Mouse (Mus musculus): ENCODE data around the gene Srrm2. TPM values are rescaled to one million over a fixed set of nuclear protein-coding genes. Genes with fewer than 3 reads are reported as not detected.

Gene Srrm2
- 489 and 525 TPM in 2 replicates for polyA plus RNA-seq (2015; fragmentation: Nextera tagmentation; extraction: Ambion mirVana)

DNA sequence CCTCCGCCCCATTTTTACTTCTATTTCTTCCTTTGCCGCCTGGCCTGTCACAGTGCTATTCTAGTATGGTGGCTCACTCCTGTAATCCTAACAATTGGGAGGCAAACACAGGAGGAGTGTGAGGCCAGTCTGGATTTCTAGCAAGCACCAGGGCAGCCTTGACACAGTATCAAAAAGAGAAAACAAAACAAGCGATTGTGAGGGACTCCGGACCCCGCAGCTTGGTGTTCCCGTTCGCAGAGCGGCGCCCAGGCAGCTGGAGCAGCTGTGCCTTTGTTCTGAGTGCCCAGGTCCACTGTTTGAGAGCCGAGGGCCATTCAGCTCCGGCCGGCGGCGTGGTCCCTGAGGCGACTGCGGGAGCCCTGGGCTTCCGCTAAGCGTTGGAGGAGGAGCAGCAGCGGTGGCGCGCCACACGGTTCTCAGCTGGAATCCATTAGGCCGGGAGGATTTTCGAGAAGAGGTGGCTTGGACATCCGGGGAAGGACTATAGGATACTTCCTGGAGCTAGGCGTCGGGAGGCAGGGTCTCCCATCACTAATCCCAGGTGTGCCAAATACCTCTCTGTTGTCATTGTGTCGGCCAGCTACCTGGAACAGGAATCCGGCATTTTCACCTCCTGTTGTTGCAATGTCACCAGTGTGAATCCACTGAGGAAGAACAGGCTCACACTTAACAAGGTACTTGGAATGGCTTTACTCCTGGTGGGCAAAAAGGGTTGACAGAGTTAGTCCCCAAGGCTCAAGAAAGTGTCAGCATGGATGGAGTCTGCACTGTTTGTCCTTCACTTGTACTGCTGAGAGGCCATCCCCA is at the start of gene Srrm2:
TSS of gene Srrm2 (plus strand) at position 264 of the 810 bp plus-strand sequence.
- Histone ChIP-seq H3K27ac (replicated peaks) (peak within 1 kb of the TSS; percentile 86), H3K9ac (peak within 1 kb of the TSS; percentile 74), H3K9me3 (replicated peaks) (no peaks in the 10 kb centered on the region), H3K27me3 (no peaks in the 10 kb centered on the region), H3K4me1 (peaks cover 22% of the 10 kb centered on the region), H3K36me3 (no peaks in the 10 kb centered on the region), H3K4me2 (replicated peaks) (peak within 1 kb of the TSS; percentile 76), H3K4me3 (replicated peaks) (peak within 1 kb of the TSS; percentile 55)
- ATAC-seq (ENCODE audit: insufficient number of reproducible peaks, low FRiP score, low TSS enrichment, low read depth) = peak; percentile 58
- WGBS = 2% methylated on average over 29 of the region's 29 CpGs

DNA sequence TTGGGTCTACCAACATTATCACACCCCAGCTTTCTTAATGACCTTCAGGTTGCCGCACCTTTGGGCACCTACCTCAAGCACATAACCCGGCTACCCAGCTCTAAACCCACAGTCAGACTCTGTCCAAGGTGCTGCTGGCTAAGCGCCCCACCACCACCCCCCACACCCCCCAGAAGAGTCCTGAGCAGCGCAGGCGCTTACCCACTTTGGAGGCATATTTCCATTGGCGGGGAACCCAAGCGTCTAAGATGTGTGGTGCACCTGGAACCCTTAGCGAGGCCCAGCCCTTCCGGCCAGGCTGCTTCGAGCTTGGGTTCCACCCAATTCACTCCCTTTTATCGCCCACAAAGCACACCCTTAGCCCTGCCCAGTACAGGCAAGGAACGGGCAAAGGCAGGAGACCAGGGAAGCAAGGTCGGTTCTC is 49.7 kb upstream of the Srrm2 start, which contains the start of gene Paqr4:
TSS of gene Paqr4 (minus strand) at position 270 of the 424 bp plus-strand sequence.
- Histone ChIP-seq H3K36me3 (peaks cover 6% of the 10 kb centered on the region; the same call in 1 of the 2 replicates), H3K4me1 (peaks cover 59% of the 10 kb centered on the region), H3K9ac (peak within 1 kb of the TSS; percentile 39), H3K9me3 (replicated peaks) (no peaks in the 10 kb centered on the region), H3K27ac (replicated peaks) (peak within 1 kb of the TSS; percentile 55; the same call in 1 of the 2 replicates), H3K27me3 (peaks cover 54% of the 10 kb centered on the region), H3K4me2 (replicated peaks) (peak within 1 kb of the TSS; percentile 98), H3K4me3 (replicated peaks) (peak within 1 kb of the TSS; percentile 60)
- 5% methylated on average over 13 of the region's 13 CpGs for WGBS
- peak; percentile 25 for ATAC-seq (ENCODE audit: insufficient number of reproducible peaks, low FRiP score, low TSS enrichment, low read depth)

DNA sequence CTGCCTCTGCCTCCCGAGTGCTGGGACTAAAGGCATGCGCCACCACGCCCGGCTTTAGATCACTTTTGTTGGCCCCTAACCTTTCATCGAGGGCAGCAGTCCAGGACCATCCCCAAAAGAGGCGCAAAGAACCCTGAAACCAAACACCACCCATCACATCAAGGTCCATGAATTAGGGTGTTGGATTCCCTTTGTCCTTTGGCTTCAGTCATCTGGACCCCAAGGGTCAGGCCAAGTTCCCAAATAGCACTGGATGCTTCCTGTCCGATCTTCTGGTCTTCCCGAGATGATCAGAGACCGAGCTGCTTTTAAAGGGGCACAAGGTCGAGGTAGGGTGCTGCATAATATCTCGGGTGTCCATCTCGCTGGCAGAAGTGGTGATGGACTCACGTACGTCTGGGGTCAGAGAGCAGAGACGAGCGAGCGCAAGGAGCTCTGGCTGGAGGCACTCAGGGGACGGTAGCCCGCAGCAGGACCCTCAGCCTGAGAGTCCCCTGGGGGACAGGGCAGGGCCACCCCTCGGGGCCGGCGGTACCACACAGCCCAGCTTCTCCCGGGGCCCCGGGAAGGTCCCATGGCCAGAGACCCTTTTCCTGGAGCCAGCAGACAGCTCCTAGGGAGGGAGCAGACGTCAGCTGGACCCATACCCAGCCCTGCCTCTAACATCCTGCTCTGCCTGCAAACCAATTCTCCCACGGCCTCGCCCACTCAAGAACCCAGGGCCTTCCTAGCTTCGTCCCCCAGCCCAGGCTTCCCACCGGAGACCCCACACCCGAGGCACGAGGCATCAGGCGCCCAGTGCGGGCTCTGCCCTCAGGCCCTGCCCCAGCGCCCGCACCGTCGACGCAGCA is 48.7 kb upstream of the Srrm2 start:
- peaks cover 69% of the 10 kb centered on the region for H3K4me1 ChIP-seq
- H3K4me2 ChIP-seq (replicated peaks) = peak overlapping the region; percentile 50
- no peaks in the 10 kb centered on the region for H3K9me3 ChIP-seq (replicated peaks)
- peak overlapping the region; percentile 42 for H3K4me3 ChIP-seq (replicated peaks)
- 44% methylated on average over 38 of the region's 38 CpGs for WGBS
- no peak overlapping the region for H3K27ac ChIP-seq (replicated peaks)
- H3K27me3 ChIP-seq = peaks cover 64% of the 10 kb centered on the region
- H3K36me3 ChIP-seq = peaks cover 4% of the 10 kb centered on the region; the same call in 1 of the 2 replicates
- no peak overlapping the region; the same call in 1 of the 2 replicates for H3K9ac ChIP-seq
- ATAC-seq (ENCODE audit: insufficient number of reproducible peaks, low FRiP score, low TSS enrichment, low read depth) = no peak

DNA sequence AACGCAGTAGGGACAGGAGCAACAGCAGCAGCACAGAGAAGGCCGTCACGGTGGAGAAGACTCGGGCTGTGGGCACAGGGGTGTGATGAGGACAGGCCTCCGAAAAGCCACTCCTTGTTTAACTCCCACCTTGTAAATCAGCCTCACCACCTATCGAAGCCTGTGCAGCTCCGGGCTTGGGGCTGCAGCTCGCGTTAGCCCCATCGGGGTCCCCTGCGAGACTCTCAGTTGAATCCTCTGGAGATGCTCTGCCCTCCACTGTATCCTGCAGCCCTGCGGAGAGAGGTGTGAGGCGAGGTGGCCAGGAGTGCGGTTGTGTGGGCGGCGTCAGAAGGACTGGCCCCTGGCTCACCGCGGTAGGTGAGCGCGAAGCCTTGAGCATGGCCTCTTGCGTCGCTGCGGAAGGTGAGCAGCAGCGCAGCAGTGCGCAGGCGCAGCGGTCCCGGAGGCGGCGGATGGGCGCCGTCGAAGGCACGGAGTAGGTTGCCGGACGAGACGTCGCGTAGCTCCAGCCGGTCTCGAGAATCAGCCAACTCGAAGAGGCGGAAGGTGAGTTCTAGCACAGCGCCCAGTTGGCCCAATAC is 48.0 kb upstream of the Srrm2 start:
- no peak overlapping the region; the same call in 1 of the 2 replicates for H3K9ac ChIP-seq
- peak overlapping the region; percentile 50 for H3K4me2 ChIP-seq (replicated peaks)
- no peaks in the 10 kb centered on the region for H3K9me3 ChIP-seq (replicated peaks)
- peak overlapping the region; percentile 42 for H3K4me3 ChIP-seq (replicated peaks)
- WGBS = 10% methylated on average over 44 of the region's 44 CpGs
- peaks cover 69% of the 10 kb centered on the region for H3K27me3 ChIP-seq
- peaks cover 69% of the 10 kb centered on the region for H3K4me1 ChIP-seq
- no peaks in the 10 kb centered on the region for H3K36me3 ChIP-seq
- no peak for ATAC-seq (ENCODE audit: insufficient number of reproducible peaks, low FRiP score, low TSS enrichment, low read depth)
- H3K27ac ChIP-seq (replicated peaks) = no peak overlapping the region

DNA sequence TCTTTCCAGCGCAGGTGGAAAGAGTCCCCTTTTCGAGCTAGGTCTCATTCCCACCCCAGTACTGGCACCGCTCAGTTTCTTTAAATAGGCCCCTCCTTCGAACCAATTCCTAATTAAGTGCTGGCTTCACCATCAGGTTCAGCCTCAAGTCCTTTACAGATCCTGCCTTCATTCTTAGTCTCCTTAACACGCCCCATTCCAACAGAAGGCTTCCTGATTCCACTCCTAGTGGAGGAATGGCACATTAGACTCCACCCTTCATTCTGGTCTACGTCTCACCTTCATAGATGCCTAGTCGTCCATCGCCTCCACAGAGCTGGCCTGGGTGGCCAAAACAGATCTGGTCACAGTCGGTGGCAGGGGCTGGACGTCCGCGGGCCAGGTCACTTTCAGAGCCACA is 47.4 kb upstream of the Srrm2 start:
- no peak overlapping the region for H3K9ac ChIP-seq
- no peak overlapping the region for H3K27ac ChIP-seq (replicated peaks)
- peak overlapping the region; percentile 50 for H3K4me2 ChIP-seq (replicated peaks)
- 56% methylated on average over 12 of the region's 12 CpGs for WGBS
- H3K9me3 ChIP-seq (replicated peaks) = no peaks in the 10 kb centered on the region
- H3K4me1 ChIP-seq = peaks cover 68% of the 10 kb centered on the region
- ATAC-seq (ENCODE audit: insufficient number of reproducible peaks, low FRiP score, low TSS enrichment, low read depth) = no peak
- H3K27me3 ChIP-seq = peaks cover 74% of the 10 kb centered on the region
- H3K36me3 ChIP-seq = no peaks in the 10 kb centered on the region
- peak overlapping the region; percentile 42 for H3K4me3 ChIP-seq (replicated peaks)

DNA sequence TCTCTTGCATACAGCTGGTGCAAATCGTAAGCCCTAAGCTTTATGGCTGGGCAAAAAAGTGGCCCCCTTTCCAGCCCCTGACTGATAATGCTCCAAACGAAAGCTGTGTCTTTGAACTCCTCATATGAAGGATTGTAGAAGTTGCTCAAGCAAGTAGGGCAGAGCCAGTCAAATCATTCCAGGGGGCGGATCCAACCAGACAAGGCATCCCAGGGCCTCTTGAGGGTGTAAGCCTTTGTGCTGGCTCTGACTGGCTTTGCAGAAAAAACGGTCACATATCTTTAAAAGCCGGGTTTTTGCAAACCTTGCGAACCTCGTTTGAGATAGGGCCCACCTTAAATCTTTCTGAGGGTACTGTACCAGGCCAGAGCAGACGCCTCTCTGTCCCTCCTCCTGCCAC is 46.3 kb upstream of the Srrm2 start:
- peak overlapping the region; percentile 42 for H3K4me3 ChIP-seq (replicated peaks)

DNA sequence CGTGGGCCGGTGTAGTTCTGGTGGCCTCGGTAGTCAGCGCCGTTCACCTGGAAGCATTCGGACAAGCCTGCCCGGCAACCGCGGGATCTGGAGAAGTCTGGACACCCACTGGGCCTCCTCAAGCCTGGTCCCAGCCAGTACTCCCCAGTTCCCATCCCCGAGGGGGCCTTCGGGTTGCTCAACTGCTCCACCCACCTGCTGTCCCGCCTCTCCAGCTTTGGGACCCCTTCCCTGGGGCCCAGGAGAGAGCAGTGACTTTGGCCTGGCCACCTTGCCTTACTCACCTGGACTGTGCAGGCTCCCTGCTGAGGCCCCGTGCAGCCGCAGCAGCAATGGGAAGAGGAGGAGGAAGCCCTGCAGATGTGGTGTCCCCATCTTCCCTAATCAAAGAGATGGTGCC is 45.7 kb upstream of the Srrm2 start:
- Histone ChIP-seq H3K9me3 (replicated peaks) (no peaks in the 10 kb centered on the region), H3K36me3 (no peaks in the 10 kb centered on the region), H3K27ac (replicated peaks) (no peak overlapping the region), H3K9ac (no peak overlapping the region), H3K27me3 (peaks cover 73% of the 10 kb centered on the region), H3K4me2 (replicated peaks) (peak overlapping the region; percentile 62), H3K4me1 (peaks cover 54% of the 10 kb centered on the region), H3K4me3 (replicated peaks) (peak overlapping the region; percentile 42)
- ATAC-seq (ENCODE audit: insufficient number of reproducible peaks, low FRiP score, low TSS enrichment, low read depth) = no peak
- 3% methylated on average over 14 of the region's 14 CpGs for WGBS

More for the DNA sequence above, 46.3 kb upstream of the Srrm2 start:
- H3K9ac ChIP-seq = no peak overlapping the region
- H3K27ac ChIP-seq (replicated peaks) = 0 out of 2 replicates have a peak overlapping the region, but pooled peaks have one; percentile 4
- peaks cover 76% of the 10 kb centered on the region for H3K27me3 ChIP-seq
- WGBS = 19% methylated on average over 8 of the region's 8 CpGs
- no peaks in the 10 kb centered on the region for H3K36me3 ChIP-seq
- no peak for ATAC-seq (ENCODE audit: insufficient number of reproducible peaks, low FRiP score, low TSS enrichment, low read depth)
- H3K4me1 ChIP-seq = peaks cover 58% of the 10 kb centered on the region
- H3K4me2 ChIP-seq (replicated peaks) = peak overlapping the region; percentile 17; the same call in 1 of the 2 replicates
- H3K9me3 ChIP-seq (replicated peaks) = no peaks in the 10 kb centered on the region

DNA sequence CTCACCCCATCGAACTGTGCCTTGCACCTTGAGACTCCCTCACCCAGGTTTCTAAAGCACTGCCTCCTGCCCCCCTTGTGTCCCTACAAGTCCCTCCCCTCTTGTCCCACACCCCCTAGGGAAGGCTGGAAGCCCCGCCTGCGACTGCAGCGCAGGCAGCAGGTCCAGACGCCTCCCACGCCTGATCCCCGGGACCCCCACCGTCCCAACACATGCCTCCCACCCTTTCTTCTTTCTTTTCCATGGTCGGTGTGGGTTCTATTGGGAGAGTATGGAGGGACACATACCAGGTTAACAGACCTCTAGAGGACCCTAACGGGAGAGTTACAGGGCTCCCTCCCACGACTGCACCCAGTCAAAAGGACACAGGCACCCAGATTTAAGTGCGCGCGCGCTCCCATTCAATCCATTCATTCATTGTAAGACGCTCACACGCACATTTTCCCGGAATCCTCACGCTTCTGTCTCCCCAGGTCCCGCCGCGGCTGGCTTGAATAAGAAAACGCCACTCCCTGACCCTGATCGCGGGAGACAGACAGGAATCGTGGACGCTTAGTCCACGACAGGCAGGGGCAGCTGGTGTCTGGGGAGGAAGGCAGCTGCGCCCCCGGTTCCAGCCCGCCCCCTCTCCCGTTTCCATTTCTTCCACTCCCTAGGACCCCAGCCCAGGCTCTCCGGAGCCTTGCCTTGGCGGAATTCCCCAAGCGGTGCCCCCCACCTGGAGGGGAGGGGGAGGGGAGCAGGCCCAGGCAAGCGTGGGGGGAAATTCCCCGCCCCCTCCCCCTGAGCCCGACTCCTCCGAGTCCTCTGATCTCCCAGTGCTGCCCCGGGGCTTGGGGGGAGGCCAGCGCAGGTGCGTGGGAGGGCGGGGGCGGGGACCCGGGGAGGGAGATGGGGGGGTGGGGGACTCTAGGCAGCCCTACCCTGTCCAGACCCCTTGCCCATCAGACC is 44.8 kb upstream of the Srrm2 start, which contains the start of gene Kremen2:
TSS of gene Kremen2 (minus strand) at position 533 of the 951 bp plus-strand sequence.
- Histone ChIP-seq H3K27ac (replicated peaks) (peak within 1 kb of the TSS; percentile 34; the same call in 1 of the 2 replicates), H3K4me2 (replicated peaks) (peak within 1 kb of the TSS; percentile 62), H3K9me3 (replicated peaks) (no peaks in the 10 kb centered on the region), H3K4me1 (peaks cover 49% of the 10 kb centered on the region), H3K9ac (no peak within 1 kb of the TSS), H3K36me3 (no peaks in the 10 kb centered on the region), H3K4me3 (replicated peaks) (peak within 1 kb of the TSS; percentile 42), H3K27me3 (peaks cover 70% of the 10 kb centered on the region)
- WGBS = 1% methylated on average over 42 of the region's 45 CpGs
- no peak for ATAC-seq (ENCODE audit: insufficient number of reproducible peaks, low FRiP score, low TSS enrichment, low read depth)

DNA sequence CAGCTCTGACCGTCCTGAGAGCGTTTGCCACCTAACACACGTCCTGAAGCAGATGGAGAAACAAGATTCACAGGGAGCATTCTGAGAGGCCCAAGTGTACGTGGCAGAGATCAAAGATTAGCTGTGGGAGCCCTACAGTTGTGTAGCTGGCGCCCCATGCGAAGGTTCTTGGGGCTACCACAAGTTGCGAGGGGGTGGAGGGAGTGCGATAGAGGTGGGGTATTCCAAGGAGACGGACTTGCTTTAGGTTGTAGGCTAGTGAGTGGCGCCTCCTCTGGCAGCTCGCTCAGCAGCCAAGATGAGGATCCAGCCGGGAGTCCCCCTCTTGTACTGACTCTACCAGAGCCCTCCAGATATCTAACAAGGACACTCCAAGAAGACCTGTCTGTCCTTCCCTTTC is 44.0 kb upstream of the Srrm2 start:
- Histone ChIP-seq H3K4me1 (peaks cover 45% of the 10 kb centered on the region), H3K9me3 (replicated peaks) (no peaks in the 10 kb centered on the region), H3K27ac (replicated peaks) (0 out of 2 replicates have a peak overlapping the region, but pooled peaks have one; percentile 22), H3K36me3 (no peaks in the 10 kb centered on the region), H3K27me3 (peaks cover 64% of the 10 kb centered on the region), H3K4me3 (replicated peaks) (peak overlapping the region; percentile 42), H3K4me2 (replicated peaks) (peak overlapping the region; percentile 62), H3K9ac (no peak overlapping the region)
- ATAC-seq (ENCODE audit: insufficient number of reproducible peaks, low FRiP score, low TSS enrichment, low read depth) = no peak
- 5% methylated on average over 12 of the region's 12 CpGs for WGBS

DNA sequence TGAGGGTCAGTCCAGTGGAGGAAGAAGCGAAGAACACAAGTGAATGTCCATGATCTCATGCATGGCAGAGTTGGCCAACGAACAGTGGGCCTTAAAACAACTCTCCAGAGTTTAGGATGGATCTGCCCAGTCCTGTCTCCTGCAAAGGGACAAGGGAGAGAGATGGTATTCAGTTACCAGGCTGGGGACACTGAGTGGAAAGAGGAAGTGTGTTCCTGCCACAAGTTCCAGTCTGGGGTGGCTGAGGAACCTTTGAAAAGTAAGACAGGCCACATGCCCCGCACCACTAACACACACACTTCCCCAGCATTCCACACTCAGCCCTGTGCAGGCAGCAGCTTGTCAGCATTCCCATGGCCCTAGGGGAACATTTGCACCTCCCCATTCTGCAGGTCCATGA is 43.6 kb upstream of the Srrm2 start:
- H3K27ac ChIP-seq (replicated peaks) = 0 out of 2 replicates have a peak overlapping the region, but pooled peaks have one; percentile 22
- no peaks in the 10 kb centered on the region for H3K9me3 ChIP-seq (replicated peaks)
- H3K27me3 ChIP-seq = peaks cover 60% of the 10 kb centered on the region
- no peak overlapping the region for H3K4me3 ChIP-seq (replicated peaks)
- ATAC-seq (ENCODE audit: insufficient number of reproducible peaks, low FRiP score, low TSS enrichment, low read depth) = no peak
- no peak overlapping the region for H3K4me2 ChIP-seq (replicated peaks)
- no peak overlapping the region for H3K9ac ChIP-seq
- WGBS = 76% methylated on average over 3 of the region's 3 CpGs
- H3K4me1 ChIP-seq = peaks cover 41% of the 10 kb centered on the region
- peaks cover 4% of the 10 kb centered on the region; the same call in 1 of the 2 replicates for H3K36me3 ChIP-seq
